Mouse (Mus musculus) right cerebral cortex, postnatal 14 days (tissue): ENCODE measurements around the gene Sptb.

Experiments
- DNase-seq: peaks from one replicate; pipeline ENCODE4 v3.0.0; 2022

Sptb gene

GRCm38 (mm10) chr12:76604546-76604945 lies 105.8 kb downstream of the Sptb start:
- no peak for DNase-seq

DNA sequence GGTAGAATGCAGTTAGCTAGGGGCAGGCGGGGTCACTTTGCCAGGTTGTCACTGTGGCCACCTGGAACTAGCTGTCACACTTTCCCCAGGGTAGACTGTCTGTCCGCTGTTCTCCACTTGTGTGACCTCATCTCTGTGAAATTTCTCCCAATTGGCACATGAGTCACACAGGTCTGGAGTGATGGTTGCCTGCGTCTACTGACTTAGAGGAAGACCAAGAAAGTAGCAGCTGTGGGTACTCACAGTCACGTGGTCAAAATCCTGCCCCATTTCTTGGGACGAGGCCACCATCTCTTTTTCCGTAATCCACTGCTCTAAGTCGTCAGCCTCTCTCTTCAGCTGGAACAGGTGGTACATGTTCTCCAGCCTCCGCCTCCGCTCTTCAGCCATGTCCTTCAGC lies 106.6 kb downstream of the Sptb start:
- DNase-seq, result no peak

- no peak for DNase-seq
Measured at GRCm38 (mm10) chr12:76598196-76598928, 112.0 kb downstream of the Sptb start.

DNA sequence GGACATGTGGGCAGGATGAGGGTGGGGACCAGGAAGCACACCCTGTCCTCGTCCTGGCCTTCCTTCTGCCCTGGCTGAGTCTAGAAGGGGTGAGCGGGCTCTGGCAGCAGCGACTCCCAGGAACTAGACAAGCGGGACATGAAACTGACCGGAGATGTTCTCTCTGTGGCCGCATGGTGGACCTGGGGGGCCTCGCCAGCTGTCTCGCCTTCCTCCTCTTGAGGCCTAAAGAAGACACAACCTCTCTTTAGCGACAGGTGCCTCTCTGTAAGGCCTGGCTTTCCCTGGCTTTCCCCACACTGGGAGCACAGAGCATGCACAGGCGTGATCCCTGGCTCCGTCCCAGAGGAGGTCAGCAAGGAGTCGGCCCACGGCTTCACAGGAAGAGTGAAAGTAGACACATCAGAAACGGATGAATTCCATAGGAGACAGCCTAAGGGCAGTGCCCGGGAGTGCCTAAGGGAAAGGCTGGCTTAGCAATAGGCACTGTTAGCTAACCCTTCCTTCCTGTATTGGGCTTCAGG lies 112.7 kb downstream of the Sptb start:
- DNase-seq, result no peak

- DNase-seq, result peak; percentile 77
Measured at GRCm38 (mm10) chr12:76596292-76597023, 113.9 kb downstream of the Sptb start.

DNA sequence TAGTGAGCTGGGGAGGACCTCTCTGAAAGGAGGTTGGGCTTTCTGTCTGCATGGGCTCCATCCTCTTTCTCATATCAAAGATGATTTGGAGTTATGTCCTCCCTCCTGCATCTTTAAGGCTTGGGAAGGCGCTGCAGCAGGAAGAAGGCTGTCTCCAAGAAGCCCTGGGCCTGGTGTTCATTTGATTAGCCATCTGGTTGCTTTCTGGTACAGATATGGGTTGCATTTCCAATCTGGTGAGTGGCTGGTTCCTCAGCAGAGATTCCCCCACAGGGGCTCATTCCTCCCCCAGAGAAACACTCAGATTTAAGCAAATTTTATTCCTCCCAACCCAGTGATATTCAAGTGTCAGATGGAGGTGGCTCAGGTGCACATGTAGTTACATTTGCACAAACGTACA lies 114.5 kb downstream of the Sptb start:
- no peak for DNase-seq

GRCm38 (mm10) chr12:76594556-76594955 lies 115.8 kb downstream of the Sptb start:
- no peak for DNase-seq

GRCm38 (mm10) chr12:76593839-76594322 lies 116.5 kb downstream of the Sptb start:
- peak; percentile 79 for DNase-seq

DNA sequence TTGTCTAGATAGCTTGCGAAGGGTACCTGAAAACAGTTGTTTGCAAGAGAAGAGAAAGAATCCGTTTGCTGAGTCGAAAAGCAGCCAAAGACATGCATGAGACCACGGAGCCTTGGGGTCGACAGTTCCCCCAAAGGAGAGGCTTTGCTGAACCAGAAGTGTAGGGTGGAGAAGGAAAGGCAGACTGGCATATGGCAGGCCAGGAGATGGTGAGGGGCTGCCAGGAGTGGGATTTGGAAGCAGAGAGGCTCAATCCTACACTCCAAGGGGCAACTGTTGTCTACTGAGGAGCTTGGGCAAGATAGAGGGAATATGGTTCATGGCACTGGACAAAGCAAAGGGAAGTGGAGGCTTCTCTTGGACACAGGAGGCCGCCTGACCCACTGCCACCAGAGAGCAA lies 117.1 kb downstream of the Sptb start:
- DNase-seq, result no peak

DNA sequence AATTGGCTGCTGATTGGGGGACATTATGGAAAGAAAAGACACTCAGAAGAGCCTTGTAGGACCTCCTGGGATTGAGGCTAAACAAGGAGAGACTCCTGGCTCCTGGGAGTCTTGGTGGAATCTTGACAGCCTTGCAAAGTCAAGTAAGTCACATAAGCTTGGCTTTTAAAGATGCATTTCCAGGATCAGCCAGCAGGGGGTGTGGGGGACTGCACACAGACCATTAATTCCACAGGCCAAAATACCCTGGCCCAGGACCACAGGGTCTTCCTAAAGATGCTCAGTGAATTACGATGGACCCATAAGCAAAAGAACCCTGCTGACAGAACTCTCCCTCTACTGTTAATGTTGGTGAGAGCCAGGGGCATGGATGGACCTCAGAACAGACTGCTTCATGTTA lies 118.1 kb downstream of the Sptb start:
- peak; percentile 44 for DNase-seq

- no peak for DNase-seq
Measured at GRCm38 (mm10) chr12:76591037-76591436, 119.3 kb downstream of the Sptb start.

GRCm38 (mm10) chr12:76589531-76589930 lies 120.8 kb downstream of the Sptb start:
- no peak for DNase-seq

- no peak for DNase-seq
Measured at GRCm38 (mm10) chr12:76587357-76587756, 123.0 kb downstream of the Sptb start.

- DNase-seq, result no peak
Measured at GRCm38 (mm10) chr12:76585028-76585427, 125.3 kb downstream of the Sptb start.

DNA sequence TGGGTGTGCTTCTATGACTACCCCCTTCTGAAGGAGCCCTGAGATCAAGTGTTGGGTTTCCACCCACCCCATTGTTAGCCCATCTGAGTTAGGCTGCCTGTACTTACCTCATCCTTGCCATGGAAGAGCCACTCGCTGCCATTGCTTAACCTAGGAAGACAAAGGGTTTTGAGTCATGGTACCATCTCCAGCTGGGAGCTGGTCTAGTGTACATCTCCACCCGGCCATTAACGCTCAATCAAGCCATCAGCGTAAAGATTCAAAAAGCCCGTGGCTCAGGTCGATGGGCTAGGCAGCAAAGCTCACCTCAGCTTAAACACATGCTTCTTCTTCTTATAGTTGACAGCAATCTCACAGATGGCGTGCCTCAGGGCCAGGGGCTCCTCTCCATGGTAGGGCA lies 126.9 kb downstream of the Sptb start:
- DNase-seq, result no peak

DNA sequence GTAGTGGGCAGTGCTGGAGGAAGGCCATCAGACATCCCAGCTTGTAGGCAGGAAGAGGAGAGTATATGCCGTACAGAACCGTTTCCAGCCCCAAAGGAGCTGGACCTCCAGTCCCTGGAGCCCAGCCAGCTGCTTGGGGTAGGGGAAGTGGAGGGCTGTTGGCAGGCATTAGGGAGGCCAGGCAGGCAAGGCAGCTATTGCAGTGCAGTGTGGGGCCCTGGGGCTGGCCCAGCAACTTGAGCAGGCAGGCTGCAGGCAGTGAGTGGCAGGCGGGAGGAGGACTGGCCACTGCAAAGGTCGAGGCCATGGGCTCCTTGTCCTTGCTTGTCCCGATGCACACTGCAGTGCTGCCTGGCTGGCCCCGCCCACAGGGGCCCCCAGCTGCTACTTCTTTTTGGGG lies 127.5 kb downstream of the Sptb start:
- peak; percentile 44 for DNase-seq

- no peak for DNase-seq
Measured at GRCm38 (mm10) chr12:76582139-76582538, 128.2 kb downstream of the Sptb start.

- DNase-seq, result no peak
Measured at GRCm38 (mm10) chr12:76579806-76580205, 130.5 kb downstream of the Sptb start.

DNA sequence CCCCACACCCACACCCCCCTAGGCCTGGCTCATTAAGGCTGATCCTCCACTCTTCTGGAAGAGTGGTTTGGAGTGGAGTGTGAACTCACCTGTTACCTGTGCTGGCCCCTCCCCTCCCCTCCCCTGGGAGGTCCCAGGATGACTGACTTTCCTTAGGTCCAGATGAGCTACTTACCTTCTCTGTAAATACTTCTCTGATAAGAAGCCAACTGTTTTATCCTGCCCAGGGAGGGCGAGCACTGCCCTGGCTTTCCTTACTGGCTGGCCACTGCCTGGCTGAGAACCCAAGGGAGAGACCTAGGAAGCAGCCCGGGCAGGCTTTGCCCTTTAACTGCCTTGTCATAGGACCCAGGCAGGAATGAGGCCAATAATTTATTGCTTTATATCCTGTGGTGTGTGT lies 131.9 kb downstream of the Sptb start:
- no peak for DNase-seq

GRCm38 (mm10) chr12:76577858-76578257 lies 132.5 kb downstream of the Sptb start:
- no peak for DNase-seq

DNA sequence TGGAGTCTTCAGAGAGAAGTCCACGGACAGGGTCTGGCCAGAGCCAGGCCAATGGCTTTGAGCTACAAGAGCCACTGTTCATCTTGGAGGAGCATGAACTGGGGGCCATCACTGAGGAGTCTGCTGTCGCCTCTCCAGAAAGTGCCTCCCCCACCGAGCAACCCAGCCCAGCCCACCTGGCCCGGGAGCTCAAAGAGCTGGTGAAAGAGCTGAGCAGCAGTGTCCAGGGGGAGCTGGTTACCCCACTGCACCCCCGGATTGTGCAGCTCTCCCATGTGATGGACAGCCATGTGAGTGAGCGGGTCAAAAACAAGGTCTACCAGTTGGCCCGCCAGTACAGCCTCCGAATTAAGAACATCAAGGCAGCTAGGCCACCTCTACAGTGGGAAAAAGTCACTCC lies 133.5 kb downstream of the Sptb start:
- DNase-seq, result no peak

- DNase-seq, result no peak
Measured at GRCm38 (mm10) chr12:76576061-76576460, 134.3 kb downstream of the Sptb start.

DNA sequence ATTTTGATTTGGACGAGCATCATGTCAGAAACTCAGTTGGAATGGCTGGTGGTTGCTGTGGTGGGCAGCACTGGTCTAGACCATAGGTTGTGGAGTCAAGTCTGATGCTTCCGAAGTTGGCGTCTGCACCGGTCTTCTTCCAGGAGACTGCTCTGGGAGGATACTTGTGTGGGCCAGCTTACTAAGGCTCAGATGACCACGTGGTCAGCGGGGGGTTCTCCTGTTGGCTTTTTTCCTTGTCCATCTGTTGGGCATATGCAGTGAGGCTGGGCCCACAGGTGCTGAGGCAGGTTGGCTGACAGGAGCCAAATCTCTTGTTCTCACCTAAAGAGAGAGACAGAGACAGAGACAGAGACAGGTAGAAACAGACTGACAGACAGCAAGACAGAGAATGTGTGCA lies 135.5 kb downstream of the Sptb start:
- no peak for DNase-seq

GRCm38 (mm10) chr12:76573381-76573780 lies 137.0 kb downstream of the Sptb start:
- DNase-seq, result no peak
